18 mouse cellular contexts compared by ENCODE assay signal in genomic region chr4:88697108-88697507, GRCm38 (mm10). TPM values are rescaled to one million over a fixed set of nuclear protein-coding genes. Genes with fewer than 3 reads are reported as not detected.
"Had no signal": no experiment of that assay in that cellular context is flagged by ENCODE, and none has a peak within 500 bp of the region (broad histone marks: within the 10 kb centered on the region; RNA-seq: fewer than 3 reads in every experiment).

No protein-coding gene starts in this region.

- H3K4me1 ChIP-seq: liver, embryonic 15.5 days; lung, embryonic 15.5 days; midbrain, embryonic 13.5 days; neural tube, embryonic 13.5 days; neural tube, embryonic 15.5 days had no signal

- H3K36me3 ChIP-seq: liver, embryonic 15.5 days; lung, embryonic 15.5 days; midbrain, embryonic 13.5 days; neural tube, embryonic 13.5 days; neural tube, embryonic 15.5 days had no signal

- H3K27ac ChIP-seq: liver, embryonic 15.5 days; lung, embryonic 15.5 days; macrophage; midbrain, embryonic 13.5 days; neural tube, embryonic 13.5 days; neural tube, embryonic 15.5 days had no signal

- H3K9me3 ChIP-seq: liver, embryonic 15.5 days; lung, embryonic 15.5 days; midbrain, embryonic 13.5 days; neural tube, embryonic 13.5 days; neural tube, embryonic 15.5 days had no signal

- H3K27me3 ChIP-seq: liver, embryonic 15.5 days; lung, embryonic 15.5 days had no signal

- H3K4me2 ChIP-seq: liver, embryonic 15.5 days; lung, embryonic 15.5 days; midbrain, embryonic 11.5 days; midbrain, embryonic 13.5 days; neural tube, embryonic 13.5 days; neural tube, embryonic 15.5 days had no signal

- H3K9ac ChIP-seq: liver, embryonic 15.5 days; liver, postnatal 0 days; lung, embryonic 15.5 days; midbrain, embryonic 13.5 days; neural tube, embryonic 13.5 days; neural tube, embryonic 15.5 days had no signal

- H3K4me3 ChIP-seq: liver, embryonic 15.5 days; lung, embryonic 15.5 days; midbrain, embryonic 13.5 days; myocyte; neural tube, embryonic 13.5 days; neural tube, embryonic 15.5 days had no signal

RNA-seq across cellular contexts. Expression of gene Ifnab, which starts 5.9 kb away (rescaled TPM):
- total RNA-seq: megakaryocyte progenitor cell, adult 5-6 weeks had no signal
- polyA plus RNA-seq: liver, embryonic 15.5 days; liver, postnatal 0 days; lung, adult 2 months; lung, embryonic 15.5 days; lung, postnatal 0 days; macrophage; midbrain, embryonic 11.5 days; midbrain, embryonic 13.5 days; midbrain, embryonic 16.5 days; myocyte; neural tube, embryonic 11.5 days; neural tube, embryonic 13.5 days; neural tube, embryonic 15.5 days; small intestine, adult 2 months; stomach, embryonic 14.5 days; stomach, embryonic 16.5 days; thymus, postnatal 0 days had no signal

RNA-seq across cellular contexts. Expression of gene Ifna2, which starts 13.4 kb away (rescaled TPM):
- total RNA-seq: megakaryocyte progenitor cell, adult 5-6 weeks had no signal
- polyA plus RNA-seq: liver, embryonic 15.5 days; liver, postnatal 0 days; lung, adult 2 months; lung, embryonic 15.5 days; lung, postnatal 0 days; macrophage; midbrain, embryonic 11.5 days; midbrain, embryonic 13.5 days; midbrain, embryonic 16.5 days; myocyte; neural tube, embryonic 11.5 days; neural tube, embryonic 13.5 days; neural tube, embryonic 15.5 days; small intestine, adult 2 months; stomach, embryonic 14.5 days; stomach, embryonic 16.5 days; thymus, postnatal 0 days had no signal

RNA-seq across cellular contexts. Expression of gene Ifna16, which starts 20.4 kb away (rescaled TPM):
- total RNA-seq: megakaryocyte progenitor cell, adult 5-6 weeks had no signal
- polyA plus RNA-seq: liver, embryonic 15.5 days; liver, postnatal 0 days; lung, adult 2 months; lung, embryonic 15.5 days; lung, postnatal 0 days; macrophage; midbrain, embryonic 11.5 days; midbrain, embryonic 13.5 days; midbrain, embryonic 16.5 days; myocyte; neural tube, embryonic 11.5 days; neural tube, embryonic 13.5 days; neural tube, embryonic 15.5 days; small intestine, adult 2 months; stomach, embryonic 14.5 days; stomach, embryonic 16.5 days; thymus, postnatal 0 days had no signal

RNA-seq across cellular contexts. Expression of gene Gm26566, which starts 24.5 kb away (rescaled TPM):
- polyA plus RNA-seq: lung, postnatal 0 days; macrophage had no signal
